Mouse (Mus musculus) limb, embryonic 11.5 days (tissue): Measurements from ENCODE around the gene Prkg1. TPM values are rescaled to one million over a fixed set of nuclear protein-coding genes. Genes with fewer than 3 reads are reported as not detected.

Experiments used
- ATAC-seq: fragments of 200-750 bp; cut with Nextera tagmentation; 2 replicates; pipeline ENCODE4 v1.8.0; 2017; ENCODE audit warnings: low read depth; ENCODE audit not compliant: insufficient number of reproducible peaks, low FRiP score, low TSS enrichment
- DNase-seq: peaks from one replicate; pipeline ENCODE4 v3.0.0-alpha.2; 2015; ENCODE audit warnings: low spot score
- H3K27ac ChIP-seq: fragments of 300-500 bp; sonication (generic); replicated peaks from 2 replicates; pipeline ENCODE4 v1.5.1; 2014; ENCODE audit warnings: low read depth, mild to moderate bottlenecking, low read length
- H3K27me3 ChIP-seq: fragments of 300-500 bp; sonication (generic); 2 replicates; pipeline ENCODE4 v1.6.1; 2014; ENCODE audit warnings: mild to moderate bottlenecking, low read length, mixed read lengths; ENCODE audit not compliant: control insufficient read depth, insufficient read depth
- H3K36me3 ChIP-seq: fragments of 300-500 bp; sonication (generic); 2 replicates; pipeline ENCODE4 v1.6.1; 2014; ENCODE audit warnings: mild to moderate bottlenecking, low read length, moderate library complexity, mixed read lengths; ENCODE audit not compliant: control insufficient read depth, insufficient read depth
- H3K4me1 ChIP-seq: fragments of 300-500 bp; sonication (generic); 2 replicates; pipeline ENCODE4 v1.6.1; 2014; ENCODE audit warnings: low read length, mixed read lengths; ENCODE audit not compliant: control insufficient read depth, insufficient read depth
- H3K4me2 ChIP-seq: fragments of 300-500 bp; sonication (generic); 2 replicates; pipeline ENCODE4 v1.6.1; 2014; ENCODE audit warnings: low read depth, mild to moderate bottlenecking, moderate library complexity; ENCODE audit not compliant: severe bottlenecking
- H3K4me3 ChIP-seq: fragments of 300-500 bp; sonication (generic); 2 replicates; pipeline ENCODE4 v1.5.1; 2014; ENCODE audit warnings: low read depth, low read length
- H3K9ac ChIP-seq: fragments of 300-500 bp; sonication (generic); 2 replicates; pipeline ENCODE4 v1.6.1; 2014; ENCODE audit warnings: mild to moderate bottlenecking, low read length
- H3K9me3 ChIP-seq: fragments of 300-500 bp; sonication (generic); 2 replicates; pipeline ENCODE4 v1.6.1; 2016; ENCODE audit warnings: low read length; ENCODE audit not compliant: control insufficient read depth
- WGBS: fragments of 180-500 bp; shearing (Covaris S2); extraction: QIAGEN DNeasy Blood & Tissue Kit; methylation state at CpG from one replicate; pipeline ENCODE4 v1.1.7; 2014; 5-methylcytosine and 5-hydroxymethylcytosine counted together
- polyA plus RNA-seq: library from polyadenylated mRNA; unstranded; fragments of >200 nt; fragmentation: Nextera tagmentation; extraction: Ambion mirVana; gene quantifications from 2 replicates; pipeline ENCODE4 v1.2.1, GENCODE M21; 2014

Gene Prkg1
- polyA plus RNA-seq, 1 experiment from 2014 or later: 2.1 TPM

GRCm38 (mm10) chr19:31114690-31115089 is 650.1 kb downstream of the Prkg1 start:
- Histone ChIP-seq H3K9ac (no peak overlapping the region), H3K27ac (no peak overlapping the region), H3K36me3 (no peaks in the 10 kb centered on the region), H3K4me3 (no peak overlapping the region), H3K4me2 (no peak overlapping the region), H3K9me3 (no peaks in the 10 kb centered on the region), H3K4me1 (no peaks in the 10 kb centered on the region), H3K27me3 (no peaks in the 10 kb centered on the region)
- WGBS: 37% methylated on average over 4 of the region's 4 CpGs
- DNase-seq (no peak), ATAC-seq (no peak)

- 23% methylated on average over 9 of the region's 9 CpGs for WGBS
- ATAC-seq (no peak), DNase-seq (peak; percentile 35)
- Histone ChIP-seq H3K4me2 (no peak overlapping the region), H3K4me1 (0 out of 2 replicates have a peak, but pooled peaks cover 4% of the 10 kb centered on the region), H3K4me3 (no peak overlapping the region), H3K27me3 (no peaks in the 10 kb centered on the region), H3K36me3 (no peaks in the 10 kb centered on the region), H3K9ac (no peak overlapping the region), H3K27ac (no peak overlapping the region), H3K9me3 (no peaks in the 10 kb centered on the region)
Measured at GRCm38 (mm10) chr19:31106835-31107554, 657.8 kb downstream of the Prkg1 start.

GRCm38 (mm10) chr19:31106036-31106435 is 658.8 kb downstream of the Prkg1 start:
- no peak overlapping the region for H3K4me3 ChIP-seq
- 42% methylated on average over 3 of the region's 3 CpGs for WGBS
- H3K4me1 ChIP-seq: 0 out of 2 replicates have a peak, but pooled peaks cover 4% of the 10 kb centered on the region
- ATAC-seq (no peak), DNase-seq (no peak)
- no peaks in the 10 kb centered on the region for H3K36me3 ChIP-seq
- no peak overlapping the region for H3K27ac ChIP-seq
- H3K9me3 ChIP-seq: no peaks in the 10 kb centered on the region
- H3K27me3 ChIP-seq: no peaks in the 10 kb centered on the region
- no peak overlapping the region for H3K4me2 ChIP-seq
- no peak overlapping the region for H3K9ac ChIP-seq

DNA sequence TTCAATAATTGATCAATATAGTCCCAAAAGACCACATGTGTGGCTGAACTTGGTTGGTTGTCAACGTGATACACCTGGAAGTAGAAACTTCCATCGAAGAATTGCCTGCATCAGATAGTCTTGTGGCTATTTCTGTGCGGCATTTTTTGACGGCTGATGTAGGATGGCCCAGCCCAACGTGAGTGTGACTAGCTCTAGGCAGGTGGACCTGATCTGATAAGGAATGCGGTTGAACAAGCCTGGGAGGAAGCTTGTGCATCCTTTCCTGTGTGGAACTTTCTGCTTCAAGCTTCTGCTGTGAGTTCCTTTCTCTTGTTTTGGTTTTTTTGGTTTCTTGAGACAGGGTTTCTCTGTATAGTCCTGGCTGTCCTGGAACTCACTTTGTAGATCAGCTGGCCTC is 660.1 kb downstream of the Prkg1 start:
- 86% methylated on average over 6 of the region's 6 CpGs for WGBS
- Histone ChIP-seq H3K4me3 (no peak overlapping the region), H3K4me1 (0 out of 2 replicates have a peak, but pooled peaks cover 4% of the 10 kb centered on the region), H3K27ac (no peak overlapping the region), H3K9me3 (no peaks in the 10 kb centered on the region), H3K9ac (no peak overlapping the region), H3K36me3 (no peaks in the 10 kb centered on the region), H3K27me3 (no peaks in the 10 kb centered on the region), H3K4me2 (no peak overlapping the region)
- ATAC-seq (no peak), DNase-seq (no peak)

- no peak overlapping the region for H3K27ac ChIP-seq
- H3K4me3 ChIP-seq: no peak overlapping the region
- no peak for ATAC-seq
- no peaks in the 10 kb centered on the region for H3K27me3 ChIP-seq
- H3K4me2 ChIP-seq: no peak overlapping the region
- H3K4me1 ChIP-seq: no peaks in the 10 kb centered on the region
- no peak for DNase-seq
- no peaks in the 10 kb centered on the region for H3K36me3 ChIP-seq
- no peak overlapping the region for H3K9ac ChIP-seq
- 88% methylated on average over 3 of the region's 3 CpGs for WGBS
- H3K9me3 ChIP-seq: no peaks in the 10 kb centered on the region
Measured at GRCm38 (mm10) chr19:31099369-31099768, 665.5 kb downstream of the Prkg1 start.

DNA sequence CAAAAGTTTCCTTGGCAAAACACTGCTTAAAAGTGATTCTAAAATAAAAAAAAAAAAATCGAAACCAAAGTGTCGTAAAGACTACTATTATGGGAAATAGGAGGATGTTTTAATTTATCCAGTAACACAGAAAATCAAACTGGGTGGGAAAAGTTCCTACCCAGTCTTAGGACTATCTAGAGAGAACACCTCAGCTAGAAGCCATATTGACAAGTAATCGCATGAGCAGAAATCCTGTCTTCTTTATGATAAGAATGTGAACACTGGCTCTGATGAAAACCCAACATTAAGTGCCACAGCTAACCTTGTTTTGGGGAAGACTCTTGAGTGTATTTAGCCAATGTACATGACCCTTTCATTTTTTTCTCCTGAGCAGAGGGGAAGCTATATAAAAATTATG is 667.0 kb downstream of the Prkg1 start:
- no peaks in the 10 kb centered on the region for H3K27me3 ChIP-seq
- H3K36me3 ChIP-seq: no peaks in the 10 kb centered on the region
- H3K9ac ChIP-seq: no peak overlapping the region
- no peaks in the 10 kb centered on the region for H3K9me3 ChIP-seq
- no peaks in the 10 kb centered on the region for H3K4me1 ChIP-seq
- no peak for ATAC-seq
- H3K4me2 ChIP-seq: no peak overlapping the region
- H3K27ac ChIP-seq: no peak overlapping the region
- WGBS: 70% methylated on average over 3 of the region's 3 CpGs
- H3K4me3 ChIP-seq: no peak overlapping the region
- DNase-seq: no peak

GRCm38 (mm10) chr19:31083761-31084160 is 681.1 kb downstream of the Prkg1 start:
- H3K36me3 ChIP-seq: peaks cover 17% of the 10 kb centered on the region
- DNase-seq: no peak
- no peak overlapping the region for H3K9ac ChIP-seq
- peak overlapping the region; percentile 66; the same call in 1 of the 2 replicates for H3K4me2 ChIP-seq
- H3K27me3 ChIP-seq: no peaks in the 10 kb centered on the region
- H3K4me1 ChIP-seq: no peaks in the 10 kb centered on the region
- WGBS: 96% methylated on average over 8 of the region's 8 CpGs
- no peaks in the 10 kb centered on the region for H3K9me3 ChIP-seq
- no peak for ATAC-seq
- H3K27ac ChIP-seq: no peak overlapping the region
- H3K4me3 ChIP-seq: peak overlapping the region; percentile 61

DNA sequence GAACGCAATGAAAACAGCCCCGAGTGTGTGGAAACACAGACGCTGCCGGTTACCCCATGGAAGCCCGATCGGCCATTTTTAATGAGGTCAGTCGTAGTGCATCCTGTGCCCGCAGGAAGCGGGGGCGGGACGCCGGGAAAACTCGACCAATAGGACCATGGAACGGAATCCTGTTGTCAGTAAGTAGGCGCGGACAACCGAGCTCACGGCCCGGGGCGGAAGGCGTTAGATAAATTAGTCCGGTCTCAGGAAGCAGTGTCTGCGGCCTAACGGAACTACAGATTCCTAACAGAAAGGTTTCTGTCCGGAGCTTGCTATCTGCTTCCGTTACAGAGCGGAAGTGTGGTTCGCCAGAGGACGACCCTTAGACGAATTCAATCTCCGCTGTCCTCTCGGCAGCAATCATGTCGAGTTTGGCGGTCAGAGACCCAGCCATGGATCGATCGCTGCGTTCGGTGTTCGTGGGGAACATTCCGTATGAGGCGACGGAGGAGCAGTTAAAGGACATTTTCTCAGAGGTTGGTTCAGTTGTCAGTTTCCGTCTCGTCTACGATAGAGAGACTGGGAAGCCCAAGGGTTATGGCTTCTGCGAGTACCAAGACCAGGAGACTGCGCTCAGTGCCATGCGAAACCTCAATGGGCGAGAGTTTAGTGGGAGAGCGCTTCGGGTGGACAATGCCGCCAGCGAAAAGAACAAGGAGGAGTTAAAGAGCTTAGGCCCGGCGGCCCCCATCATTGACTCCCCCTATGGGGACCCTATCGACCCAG is 682.0 kb downstream of the Prkg1 start, which contains the start of gene Cstf2t:
Cstf2t (plus strand) TSS at position 176 of the 768 bp plus-strand sequence.
- Histone ChIP-seq H3K4me1 (no peaks in the 10 kb centered on the region), H3K9me3 (no peaks in the 10 kb centered on the region), H3K27ac (0 out of 2 replicates have a peak within 1 kb of the TSS, but pooled peaks have one; percentile 36), H3K36me3 (peaks cover 17% of the 10 kb centered on the region), H3K27me3 (no peaks in the 10 kb centered on the region), H3K9ac (peak within 1 kb of the TSS; percentile 73), H3K4me3 (peak within 1 kb of the TSS; percentile 61), H3K4me2 (peak within 1 kb of the TSS; percentile 66)
- ATAC-seq (peak; percentile 99), DNase-seq (peak; percentile 97)
- 4% methylated on average over 56 of the region's 56 CpGs for WGBS
